Mouse (Mus musculus) bone marrow, adult 2 months (tissue): ENCODE data around the gene Med1.

Experiments
- CTCF ChIP-seq: fragments of 200-500 bp; IDR thresholded peaks from 2 replicates; pipeline ENCODE4 v1.5.1; 2011; ENCODE audit warnings: low read length, control low read depth; ENCODE audit not compliant: control insufficient read depth, insufficient read depth
- POLR2A ChIP-seq: fragments of 200-500 bp; IDR thresholded peaks from 2 replicates; pipeline ENCODE4 v1.6.1; 2011; ENCODE audit warnings: low read depth, mild to moderate bottlenecking, control low read depth, low read length, borderline replicate concordance; ENCODE audit not compliant: control insufficient read depth

- TF ChIP-seq POLR2A (no peak), CTCF (no peak)
Observed at GRCm38 (mm10) chr11:98187640-98188395, 5.3 kb downstream of the Med1 start.
